Mouse (Mus musculus): ENCODE results near the gene Etd. TPM values are rescaled to one million over a fixed set of nuclear protein-coding genes. Genes with fewer than 3 reads are reported as not detected.
A peak's percentile ranks its signal among the peaks of the same experiment; 100 is the strongest.
"Not testable (repeated sequence)": the region's sequence is repeated elsewhere in the genome, so short reads cannot be mapped to it uniquely, and the experiment has no call there.

Gene Etd
- not detected in 2 replicates for polyA plus RNA-seq (2014; fragmentation: Nextera tagmentation; extraction: Ambion mirVana)

DNA sequence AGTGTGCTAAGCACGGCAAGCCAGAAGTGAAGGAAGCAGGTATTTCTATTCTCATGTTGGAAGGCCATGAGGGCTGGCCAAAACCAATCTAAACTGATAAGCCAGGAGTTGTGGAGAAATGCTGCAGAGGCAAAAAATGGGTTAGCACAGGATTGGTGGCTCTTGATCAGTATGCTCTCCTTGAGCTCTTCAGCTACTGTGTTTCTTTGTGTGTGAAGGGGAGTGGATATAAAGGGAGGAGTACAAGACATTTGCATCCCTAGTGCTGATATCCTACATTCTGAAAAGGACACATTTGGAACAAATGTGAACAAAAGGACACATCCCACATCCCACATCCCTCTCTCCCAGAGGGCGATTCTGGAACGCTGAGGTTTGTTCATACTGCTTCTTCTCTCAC lies at the start of gene Etd:
Etd (plus strand) TSS at position 301 of the 400 bp plus-strand sequence.
- H3K4me3 ChIP-seq (replicated peaks; ENCODE audit: low read length), result no peak within 1 kb of the TSS
- no peaks in the 10 kb centered on the region for H3K27me3 ChIP-seq (ENCODE audit: control insufficient read depth, insufficient read depth, low read length)
- no peak within 1 kb of the TSS for H3K27ac ChIP-seq
- no peak for DNase-seq (ENCODE audit: low spot score)
- no peaks in the 10 kb centered on the region for H3K36me3 ChIP-seq (replicated peaks; ENCODE audit: control insufficient read depth, insufficient read depth)
- no peaks in the 10 kb centered on the region for H3K9me3 ChIP-seq (ENCODE audit: control insufficient read depth, low read length)
- H3K9ac ChIP-seq, result no peak within 1 kb of the TSS
- no peak within 1 kb of the TSS for H3K4me2 ChIP-seq (replicated peaks)
- H3K4me1 ChIP-seq (replicated peaks; ENCODE audit: control insufficient read depth, insufficient read depth, low read length), result no peaks in the 10 kb centered on the region
- no peak for ATAC-seq (ENCODE audit: low FRiP score)
- WGBS, result 91% methylated on average over 3 of the region's 3 CpGs

DNA sequence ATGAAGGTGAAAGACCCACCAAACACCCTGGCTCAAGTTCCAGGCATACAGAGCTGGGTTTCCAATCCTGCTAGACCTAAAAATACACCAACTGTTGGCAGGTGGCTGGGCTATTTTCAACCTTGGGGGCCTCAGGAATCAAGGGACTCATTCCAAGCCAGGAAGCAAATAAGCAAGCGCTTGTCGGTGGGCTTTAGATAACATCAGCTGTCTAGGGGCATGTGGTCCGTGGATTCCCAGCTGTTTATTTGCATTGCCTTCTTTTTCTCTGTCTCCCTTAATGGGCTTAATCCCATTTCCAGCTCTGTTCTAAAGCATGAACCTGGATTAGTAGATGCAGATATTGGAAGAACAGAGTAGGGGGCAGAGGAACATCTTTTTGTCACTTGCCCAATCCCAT lies 48.4 kb upstream of the Etd start:
- H3K27me3 ChIP-seq (ENCODE audit: control insufficient read depth, insufficient read depth, low read length), result no peaks in the 10 kb centered on the region
- no peak overlapping the region for H3K9ac ChIP-seq
- no peak for ATAC-seq (ENCODE audit: low FRiP score)
- H3K4me1 ChIP-seq (replicated peaks; ENCODE audit: control insufficient read depth, insufficient read depth, low read length), result no peaks in the 10 kb centered on the region
- H3K9me3 ChIP-seq (ENCODE audit: control insufficient read depth, low read length), result no peaks in the 10 kb centered on the region
- WGBS, result 82% methylated on average over 3 of the region's 3 CpGs
- no peak overlapping the region for H3K4me2 ChIP-seq (replicated peaks)
- no peaks in the 10 kb centered on the region for H3K36me3 ChIP-seq (replicated peaks; ENCODE audit: control insufficient read depth, insufficient read depth)
- H3K4me3 ChIP-seq (replicated peaks; ENCODE audit: low read length), result no peak overlapping the region
- H3K27ac ChIP-seq, result no peak overlapping the region
- DNase-seq (ENCODE audit: low spot score), result no peak

DNA sequence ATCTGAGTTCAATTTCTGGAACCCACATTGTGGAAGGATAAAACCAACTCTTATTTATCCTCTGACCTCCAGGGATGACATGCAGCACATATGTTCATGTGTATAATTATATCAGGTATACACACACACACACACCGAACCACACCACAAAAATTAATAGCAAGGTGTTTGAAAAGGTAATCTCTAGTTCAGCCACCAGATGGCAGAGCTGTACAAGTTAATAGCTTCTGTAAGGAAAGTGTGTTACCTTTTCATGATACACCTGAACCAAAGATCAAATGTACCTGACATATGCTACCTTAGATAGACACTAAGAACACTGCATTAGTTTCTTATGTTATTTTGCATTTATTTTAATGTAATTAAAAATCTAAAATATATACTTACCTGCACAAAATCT lies 1.8 kb upstream of the Etd start:
- DNase-seq (ENCODE audit: low spot score), result peak; percentile 30
- no peak overlapping the region for H3K4me3 ChIP-seq (replicated peaks; ENCODE audit: low read length)
- no peaks in the 10 kb centered on the region for H3K4me1 ChIP-seq (replicated peaks; ENCODE audit: control insufficient read depth, insufficient read depth, low read length)
- ATAC-seq (ENCODE audit: low FRiP score), result no peak
- H3K27ac ChIP-seq, result no peak overlapping the region
- no peak overlapping the region for H3K4me2 ChIP-seq (replicated peaks)
- H3K36me3 ChIP-seq (replicated peaks; ENCODE audit: control insufficient read depth, insufficient read depth), result no peaks in the 10 kb centered on the region
- no peaks in the 10 kb centered on the region for H3K9me3 ChIP-seq (ENCODE audit: control insufficient read depth, low read length)
- no peaks in the 10 kb centered on the region for H3K27me3 ChIP-seq (ENCODE audit: control insufficient read depth, insufficient read depth, low read length)
- no peak overlapping the region for H3K9ac ChIP-seq
- WGBS, result 83% methylated on average over 1 of the region's 1 CpGs

DNA sequence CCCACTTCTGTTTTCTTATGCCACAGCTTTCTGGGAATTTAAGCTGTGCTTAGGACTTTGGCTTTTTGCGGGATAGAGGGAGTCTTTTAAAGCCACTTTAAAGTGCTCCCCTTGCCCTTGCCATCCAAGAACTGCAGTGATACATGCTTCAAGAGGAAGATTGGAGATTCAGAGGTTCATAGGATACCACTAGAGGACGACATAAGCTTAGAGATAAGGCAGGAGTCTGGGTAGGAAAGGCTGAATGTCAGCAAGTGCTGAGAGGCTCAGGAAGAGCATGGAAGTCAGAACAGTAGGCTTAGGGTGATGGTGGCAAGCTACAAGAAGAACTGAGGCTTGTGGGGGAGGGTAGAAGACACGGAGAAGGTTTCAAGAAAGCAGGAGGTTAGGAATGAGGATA lies 24.9 kb downstream of the Etd start:
- DNase-seq (ENCODE audit: low spot score), result no peak
- Histone ChIP-seq H3K27ac (no peak overlapping the region), H3K4me2 (replicated peaks) (no peak overlapping the region), H3K36me3 (replicated peaks; ENCODE audit: control insufficient read depth, insufficient read depth) (no peaks in the 10 kb centered on the region), H3K9ac (no peak overlapping the region), H3K4me3 (replicated peaks; ENCODE audit: low read length) (no peak overlapping the region), H3K4me1 (replicated peaks; ENCODE audit: control insufficient read depth, insufficient read depth, low read length) (no peaks in the 10 kb centered on the region), H3K27me3 (ENCODE audit: control insufficient read depth, insufficient read depth, low read length) (no peaks in the 10 kb centered on the region), H3K9me3 (ENCODE audit: control insufficient read depth, low read length) (no peaks in the 10 kb centered on the region)
- ATAC-seq (ENCODE audit: low FRiP score), result no peak
- 34% methylated on average over 3 of the region's 3 CpGs for WGBS

DNA sequence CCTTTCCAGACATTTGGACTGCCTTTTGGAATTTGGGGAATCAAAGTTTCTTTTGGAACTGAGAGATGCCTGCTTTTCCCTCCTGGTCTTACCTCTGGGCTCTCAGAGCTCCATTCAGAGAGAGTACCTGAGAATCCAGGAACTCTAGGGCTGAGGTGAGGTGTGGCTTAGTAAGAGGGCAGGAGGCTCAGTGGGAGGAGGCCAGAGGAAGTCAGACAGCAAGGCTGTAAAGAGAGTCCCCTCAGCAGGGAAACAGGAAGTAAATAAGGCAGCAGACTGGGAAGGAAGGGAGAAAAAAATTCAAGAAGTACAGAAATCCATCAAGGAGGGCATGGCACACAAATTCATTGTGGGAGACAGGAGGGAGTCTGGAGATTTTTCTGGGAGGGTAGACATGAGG lies 29.5 kb downstream of the Etd start:
- not testable (repeated sequence) for H3K9ac ChIP-seq; H3K4me1 ChIP-seq (replicated peaks; ENCODE audit: control insufficient read depth, insufficient read depth, low read length); H3K4me3 ChIP-seq (replicated peaks; ENCODE audit: low read length); DNase-seq (ENCODE audit: low spot score); H3K27ac ChIP-seq; H3K36me3 ChIP-seq (replicated peaks; ENCODE audit: control insufficient read depth, insufficient read depth); H3K9me3 ChIP-seq (ENCODE audit: control insufficient read depth, low read length); H3K27me3 ChIP-seq (ENCODE audit: control insufficient read depth, insufficient read depth, low read length); H3K4me2 ChIP-seq (replicated peaks); ATAC-seq (ENCODE audit: low FRiP score)

Other genes with a start within 250 kb of the Etd start
- gene Plac1, start 194.8 kb upstream of the Etd start, polyA plus RNA-seq (2014; fragmentation: Nextera tagmentation; extraction: Ambion mirVana), result 0.37 TPM in 1 of 2 replicates, not detected in the other
- gene Fam122b, start 165.1 kb upstream of the Etd start, polyA plus RNA-seq (2014; fragmentation: Nextera tagmentation; extraction: Ambion mirVana), result 4.4 and 4.5 TPM in 2 replicates
- not detected in 2 replicates for gene Fam122c, start 161.5 kb upstream of the Etd start, polyA plus RNA-seq (2014; fragmentation: Nextera tagmentation; extraction: Ambion mirVana)
- 51.0 and 53.0 TPM in 2 replicates for gene Mospd1, start 64.4 kb upstream of the Etd start, polyA plus RNA-seq (2014; fragmentation: Nextera tagmentation; extraction: Ambion mirVana)
- gene Rtl8c, start 173.1 kb downstream of the Etd start, polyA plus RNA-seq (2014; fragmentation: Nextera tagmentation; extraction: Ambion mirVana), result 218 and 237 TPM in 2 replicates
- 0.57 TPM in 1 of 2 replicates, not detected in the other for gene Gm14597, start 174.1 kb downstream of the Etd start, polyA plus RNA-seq (2014; fragmentation: Nextera tagmentation; extraction: Ambion mirVana)
- 254 TPM in 2 replicates for gene Rtl8a, start 208.8 kb downstream of the Etd start, polyA plus RNA-seq (2014; fragmentation: Nextera tagmentation; extraction: Ambion mirVana)
- 184 and 195 TPM in 2 replicates for gene Rtl8b, start 235.5 kb downstream of the Etd start, polyA plus RNA-seq (2014; fragmentation: Nextera tagmentation; extraction: Ambion mirVana)